Comparison of ENCODE assay signal across 9 mouse cellular contexts in the genomic region with DNA sequence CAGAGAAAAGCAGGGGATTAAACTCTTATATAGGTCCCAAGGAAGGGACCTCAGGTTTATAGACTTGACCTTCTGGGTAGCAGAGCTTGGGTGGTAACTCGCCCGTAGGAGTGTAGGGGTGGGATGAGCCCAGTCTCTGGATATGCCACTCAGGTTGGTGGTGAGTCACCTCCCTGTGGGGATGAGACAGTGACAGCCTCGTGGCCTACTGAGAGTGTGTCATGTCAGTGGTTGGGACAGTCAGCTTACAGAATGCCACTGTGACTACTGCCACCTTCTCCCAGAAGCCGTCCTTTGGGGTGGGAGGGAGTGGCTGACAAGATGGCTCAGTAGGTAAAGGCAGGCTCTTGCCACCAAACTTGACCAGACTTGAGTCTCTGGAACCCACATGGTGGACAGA. TPM values are rescaled to one million over a fixed set of nuclear protein-coding genes. Genes with fewer than 3 reads are reported as not detected.
DNase-seq lines count a peak whose midpoint lies in the region; ATAC-seq and TF ChIP-seq lines count a peak whose summit lies in the region.
"Had no signal": no experiment of that assay in that cellular context is flagged by ENCODE, and none has a peak within 500 bp of the region (broad histone marks: within the 10 kb centered on the region; RNA-seq: fewer than 3 reads in every experiment).

No protein-coding gene starts in this region.

- DNase-seq in gastrocnemius, adult 2 months = no peak
- no peak for DNase-seq in gastrocnemius, adult 8-10 months (ENCODE audit: low spot score in 2 of 2)
- no peak for DNase-seq in lung, postnatal 36 days
- DNase-seq in layer of hippocampus, adult 8-10 months (ENCODE audit: low spot score in 2 of 2) = no peak
- no peak for DNase-seq in kidney, adult 11 months

- WGBS in lung, embryonic 16.5 days = 76% methylated on average over 4 of the region's 4 CpGs
- WGBS in hindbrain, embryonic 15.5 days = 77% methylated on average over 4 of the region's 4 CpGs
- WGBS in small intestine, adult 2 months = 49% methylated on average over 4 of the region's 4 CpGs

- no peak overlapping the region for H3K4me2 ChIP-seq in lung, embryonic 16.5 days (ENCODE audit: low read depth, low read length)
- no peak overlapping the region for H3K4me2 ChIP-seq in hindbrain, embryonic 15.5 days

- no peaks in the 10 kb centered on the region for H3K9me3 ChIP-seq in lung, embryonic 16.5 days (ENCODE audit: control insufficient read depth, low read length)
- H3K9me3 ChIP-seq in hindbrain, embryonic 15.5 days = no peaks in the 10 kb centered on the region

- no peak for TF ChIP-seq POLR2A in small intestine, adult 2 months (IDR thresholded peaks at IDR 0.05; ENCODE audit: low read depth, low read length)

- no peak for TF ChIP-seq CTCF in gastrocnemius, adult 2 months (IDR thresholded peaks at IDR 0.05)
- TF ChIP-seq CTCF in small intestine, adult 2 months (IDR thresholded peaks at IDR 0.05; ENCODE audit: extremely low read depth, insufficient read length, insufficient replicate concordance, low read depth, low read length) = no peak

- intact Hi-C loops in gastrocnemius, adult 2 months (cut with DNase I) = no loop called here

- no peak overlapping the region for H3K9ac ChIP-seq in lung, embryonic 16.5 days (ENCODE audit: low read length)
- H3K9ac ChIP-seq in hindbrain, embryonic 15.5 days = no peak overlapping the region
- H3K9ac ChIP-seq: liver, embryonic 14.5 days had no signal

- H3K4me1 ChIP-seq in lung, embryonic 16.5 days (replicated peaks; ENCODE audit: control insufficient read depth, insufficient read depth, low read length) = peaks cover 22% of the 10 kb centered on the region
- peaks cover 34% of the 10 kb centered on the region for H3K4me1 ChIP-seq in hindbrain, embryonic 15.5 days (replicated peaks)
- peaks cover 43% of the 10 kb centered on the region for H3K4me1 ChIP-seq in small intestine, adult 2 months (ENCODE audit: control insufficient read depth, insufficient read depth, insufficient read length, low read length)

- no peak for ATAC-seq in lung, embryonic 16.5 days (ENCODE audit: low read depth)
- ATAC-seq in hindbrain, embryonic 15.5 days (ENCODE audit: low FRiP score, low read depth) = no peak

- no peak overlapping the region for H3K4me3 ChIP-seq in gastrocnemius, adult 2 months
- H3K4me3 ChIP-seq in lung, embryonic 16.5 days (ENCODE audit: low read length) = no peak overlapping the region
- H3K4me3 ChIP-seq in hindbrain, embryonic 15.5 days = no peak overlapping the region
- no peak overlapping the region for H3K4me3 ChIP-seq in small intestine, adult 2 months (ENCODE audit: low read depth, low read length)

- H3K27ac ChIP-seq in gastrocnemius, adult 2 months = peak overlapping the region; percentile 86
- peak overlapping the region; percentile 73; the same call in 1 of the 2 replicates for H3K27ac ChIP-seq in lung, embryonic 16.5 days (ENCODE audit: low read length)
- H3K27ac ChIP-seq in hindbrain, embryonic 15.5 days (replicated peaks) = peak overlapping the region; percentile 90
- peak overlapping the region; percentile 91 for H3K27ac ChIP-seq in small intestine, adult 2 months (ENCODE audit: insufficient read depth, low read depth, low read length)
- H3K27ac ChIP-seq: liver, embryonic 14.5 days had no signal

- no peaks in the 10 kb centered on the region for H3K27me3 ChIP-seq in lung, embryonic 16.5 days (ENCODE audit: control insufficient read depth, insufficient read depth, low read depth, low read length)
- H3K27me3 ChIP-seq in hindbrain, embryonic 15.5 days = no peaks in the 10 kb centered on the region
- H3K27me3 ChIP-seq in small intestine, adult 2 months (ENCODE audit: control insufficient read depth, insufficient read depth, low read length) = no peaks in the 10 kb centered on the region

- no peaks in the 10 kb centered on the region for H3K36me3 ChIP-seq in lung, embryonic 16.5 days (ENCODE audit: control insufficient read depth, insufficient read depth, low read length)
- peaks cover 8% of the 10 kb centered on the region; the same call in 1 of the 2 replicates for H3K36me3 ChIP-seq in hindbrain, embryonic 15.5 days
- H3K36me3 ChIP-seq in small intestine, adult 2 months (ENCODE audit: control insufficient read depth, insufficient read depth, low read length) = peaks cover 5% of the 10 kb centered on the region; the same call in 1 of the 2 replicates

RNA-seq across cellular contexts. Expression of gene Trmt61a, which starts 8.5 kb away (rescaled TPM):
- total RNA-seq in gastrocnemius, adult 2 months (2021) = 1 to 10 TPM; 3.1 to 3.8 TPM
- 1 to 10 TPM; 2.1 to 2.7 (median 2.5) TPM for total RNA-seq in gastrocnemius, adult 8-10 months (2022)
- polyA plus RNA-seq in lung, embryonic 16.5 days (2015; fragmentation: Nextera tagmentation; extraction: Ambion mirVana) = 7.0 and 7.2 TPM in 2 replicates
- polyA plus RNA-seq in hindbrain, embryonic 15.5 days (2015; fragmentation: Nextera tagmentation; extraction: Ambion mirVana) = 11.5 and 12.0 TPM in 2 replicates
- 24.9 and 33.6 TPM in 2 replicates for polyA plus RNA-seq in small intestine, adult 2 months (2012; rRNA removed)
- total RNA-seq in layer of hippocampus, adult 8-10 months (2022) = 10 to 100 TPM; 15.0 to 22.3 (median 19.5) TPM

RNA-seq across cellular contexts. Expression of gene Ckb, which starts 14.3 kb away (rescaled TPM):
- 10 to 100 TPM in 1 of 2 experiments, 1 to 10 TPM in 1; 6.7 to 10.8 TPM for total RNA-seq in gastrocnemius, adult 2 months (2021)
- total RNA-seq in gastrocnemius, adult 8-10 months (2022) = 1 to 10 TPM; 2.8 to 8.5 (median 5.7) TPM
- polyA plus RNA-seq in lung, embryonic 16.5 days (2015; fragmentation: Nextera tagmentation; extraction: Ambion mirVana) = 210 and 218 TPM in 2 replicates
- 1,741 and 1,830 TPM in 2 replicates for polyA plus RNA-seq in hindbrain, embryonic 15.5 days (2015; fragmentation: Nextera tagmentation; extraction: Ambion mirVana)
- polyA plus RNA-seq in small intestine, adult 2 months (2012; rRNA removed) = 599 and 1,328 TPM in 2 replicates
- 1,000 to 10,000 TPM; 1,127 to 1,400 (median 1,206) TPM for total RNA-seq in layer of hippocampus, adult 8-10 months (2022)

RNA-seq across cellular contexts. Expression of gene Bag5, which starts 26.7 kb away (rescaled TPM):
- total RNA-seq in gastrocnemius, adult 2 months (2021) = 10 to 100 TPM; 14.7 to 19.2 TPM
- total RNA-seq in gastrocnemius, adult 8-10 months (2022) = 10 to 100 TPM; 11.4 to 19.6 (median 16.3) TPM
- 50.2 and 50.7 TPM in 2 replicates for polyA plus RNA-seq in lung, embryonic 16.5 days (2015; fragmentation: Nextera tagmentation; extraction: Ambion mirVana)
- polyA plus RNA-seq in hindbrain, embryonic 15.5 days (2015; fragmentation: Nextera tagmentation; extraction: Ambion mirVana) = 65.1 and 67.8 TPM in 2 replicates
- 3.4 and 5.5 TPM in 2 replicates for polyA plus RNA-seq in small intestine, adult 2 months (2012; rRNA removed)
- 10 to 100 TPM; 47.1 to 50.7 (median 48.3) TPM for total RNA-seq in layer of hippocampus, adult 8-10 months (2022)

RNA-seq across cellular contexts. Expression of gene Apopt1, which starts 26.7 kb away (rescaled TPM):
- 10 to 100 TPM; 37.4 to 46.7 TPM for total RNA-seq in gastrocnemius, adult 2 months (2021)
- 10 to 100 TPM; 36.2 to 40.8 (median 38.9) TPM for total RNA-seq in gastrocnemius, adult 8-10 months (2022)
- 45.7 and 47.0 TPM in 2 replicates for polyA plus RNA-seq in lung, embryonic 16.5 days (2015; fragmentation: Nextera tagmentation; extraction: Ambion mirVana)
- 50.7 and 52.9 TPM in 2 replicates for polyA plus RNA-seq in hindbrain, embryonic 15.5 days (2015; fragmentation: Nextera tagmentation; extraction: Ambion mirVana)
- 12.1 and 16.7 TPM in 2 replicates for polyA plus RNA-seq in small intestine, adult 2 months (2012; rRNA removed)
- total RNA-seq in layer of hippocampus, adult 8-10 months (2022) = 10 to 100 TPM; 30.9 to 34.4 (median 33.7) TPM

Comparison
In these comparisons a context has a peak if more than half of its experiments do, and no peak if none do; other contexts are left out.
1. RNA of gene Ckb, which starts 14.3 kb away (total RNA-seq): 1,127 to 1,400 TPM in layer of hippocampus, adult 8-10 months; 6.7 to 10.8 TPM in gastrocnemius, adult 2 months and 2.8 to 8.5 TPM in gastrocnemius, adult 8-10 months; every median in the first group is over 10 times any median in the second.
2. Peak in every context shown above with its lines, with median percentiles within 50 percentile points of each other: H3K27ac ChIP-seq.